Mouse (Mus musculus): ENCODE results near the gene Utrn.

GRCm38 (mm10) chr10:12380139-12380538 lies 489.0 kb downstream of the Utrn start:
- TF ChIP-seq CTCF (IDR thresholded peaks at IDR 0.05; ENCODE audit: extremely low read depth, insufficient read depth, insufficient read length, insufficient replicate concordance) (no peak), POLR2A (IDR thresholded peaks at IDR 0.05; ENCODE audit: low read depth, low read length) (no peak)

Data from spleen, adult 2 months (tissue).